Mouse (Mus musculus) liver, postnatal 0 days (tissue): ENCODE measurements around the gene Itgax.

Experiments
- CTCF ChIP-seq: sonication (generic); IDR thresholded peaks from 2 replicates; pipeline ENCODE4 v1.5.1; 2016; ENCODE audit warnings: antibody characterized with exemption, low read depth
- EP300 ChIP-seq: IDR thresholded peaks from 2 replicates; pipeline ENCODE4 v1.6.1; 2016; ENCODE audit warnings: antibody characterized with exemption, low read depth, mild to moderate bottlenecking

GRCm38 (mm10) chr7:128150970-128151369 lies 21.6 kb downstream of the Itgax start:
- TF ChIP-seq CTCF = no peak
- TF ChIP-seq EP300 = no peak
